Mouse (Mus musculus): ENCODE results near the gene Tceal6. TPM values are rescaled to one million over a fixed set of nuclear protein-coding genes. Genes with fewer than 3 reads are reported as not detected.
A peak's percentile ranks its signal among the peaks of the same experiment; 100 is the strongest.
"Not testable (repeated sequence)": the region's sequence is repeated elsewhere in the genome, so short reads cannot be mapped to it uniquely, and the experiment has no call there.

Tceal6 gene
- polyA plus RNA-seq (2014; fragmentation: Nextera tagmentation; extraction: Ambion mirVana) = 1.0 and 1.4 TPM in 2 replicates

- H3K4me1 ChIP-seq (replicated peaks; ENCODE audit: control insufficient read depth, insufficient read depth, low read length) = no peaks in the 10 kb centered on the region
- H3K9ac ChIP-seq (ENCODE audit: low read length) = no peak within 1 kb of the TSS
- WGBS = 27% methylated on average over 11 of the region's 13 CpGs
- H3K27ac ChIP-seq (ENCODE audit: low read depth, low read length) = no peak within 1 kb of the TSS
- no peaks in the 10 kb centered on the region for H3K36me3 ChIP-seq (ENCODE audit: control insufficient read depth, insufficient read depth, low read length)
- peak; percentile 83 for ATAC-seq (replicated peaks; ENCODE audit: low FRiP score)
- H3K9me3 ChIP-seq (ENCODE audit: control insufficient read depth, low read length) = no peaks in the 10 kb centered on the region
- DNase-seq (ENCODE audit: low spot score) = peak; percentile 50
- peaks cover 2% of the 10 kb centered on the region; the same call in 1 of the 2 replicates for H3K27me3 ChIP-seq (ENCODE audit: control insufficient read depth, insufficient read depth, low read length)
- H3K4me2 ChIP-seq (ENCODE audit: low read depth, low read length, severe bottlenecking) = peak within 1 kb of the TSS; percentile 58
- peak within 1 kb of the TSS; percentile 35 for H3K4me3 ChIP-seq (ENCODE audit: low read depth, low read length)
These were observed at the start of gene Tceal6 for GRCm38 (mm10) chrX:135210436-135211221. Tceal6 (minus strand) TSS chrX:135210687.

GRCm38 (mm10) chrX:135209773-135210435 lies 583 bp downstream of the Tceal6 start:
- H3K9me3 ChIP-seq (ENCODE audit: control insufficient read depth, low read length); H3K4me1 ChIP-seq (replicated peaks; ENCODE audit: control insufficient read depth, insufficient read depth, low read length); H3K27ac ChIP-seq (ENCODE audit: low read depth, low read length); H3K9ac ChIP-seq (ENCODE audit: low read length); H3K27me3 ChIP-seq (ENCODE audit: control insufficient read depth, insufficient read depth, low read length); H3K36me3 ChIP-seq (ENCODE audit: control insufficient read depth, insufficient read depth, low read length): not testable (repeated sequence)
- DNase-seq (ENCODE audit: low spot score) = peak; percentile 49
- 29% methylated on average over 20 of the region's 21 CpGs for WGBS
- H3K4me2 ChIP-seq (ENCODE audit: low read depth, low read length, severe bottlenecking) = peak overlapping the region; percentile 58
- peak; percentile 65 for ATAC-seq (replicated peaks; ENCODE audit: low FRiP score)
- peak overlapping the region; percentile 35 for H3K4me3 ChIP-seq (ENCODE audit: low read depth, low read length)

DNA sequence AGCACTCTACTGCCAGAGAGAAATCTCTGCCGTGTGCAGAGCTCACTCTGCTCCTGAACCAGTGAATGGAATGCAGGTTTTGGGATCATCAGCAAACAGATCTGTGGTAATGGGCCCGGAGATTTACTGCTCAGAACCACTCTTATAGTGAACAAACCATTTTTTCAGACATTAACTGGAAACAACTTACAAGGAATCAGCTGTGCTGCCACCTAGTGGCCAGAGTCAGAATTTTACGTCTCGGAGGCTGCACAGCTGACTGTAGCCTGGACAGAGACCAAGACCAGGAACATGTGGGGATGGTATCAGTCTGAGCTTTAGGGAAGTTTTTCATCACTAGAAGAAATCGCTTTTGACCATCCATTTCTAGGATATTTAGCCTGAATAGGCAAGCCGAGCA lies 20.6 kb downstream of the Tceal6 start:
- H3K4me2 ChIP-seq (ENCODE audit: low read depth, low read length, severe bottlenecking); H3K4me1 ChIP-seq (replicated peaks; ENCODE audit: control insufficient read depth, insufficient read depth, low read length); H3K9ac ChIP-seq (ENCODE audit: low read length); H3K27ac ChIP-seq (ENCODE audit: low read depth, low read length); H3K36me3 ChIP-seq (ENCODE audit: control insufficient read depth, insufficient read depth, low read length); ATAC-seq (replicated peaks; ENCODE audit: low FRiP score); H3K9me3 ChIP-seq (ENCODE audit: control insufficient read depth, low read length); H3K27me3 ChIP-seq (ENCODE audit: control insufficient read depth, insufficient read depth, low read length); H3K4me3 ChIP-seq (ENCODE audit: low read depth, low read length); DNase-seq (ENCODE audit: low spot score): not testable (repeated sequence)
- WGBS = no CpG with 5 or more reads among the region's 6 CpGs

DNA sequence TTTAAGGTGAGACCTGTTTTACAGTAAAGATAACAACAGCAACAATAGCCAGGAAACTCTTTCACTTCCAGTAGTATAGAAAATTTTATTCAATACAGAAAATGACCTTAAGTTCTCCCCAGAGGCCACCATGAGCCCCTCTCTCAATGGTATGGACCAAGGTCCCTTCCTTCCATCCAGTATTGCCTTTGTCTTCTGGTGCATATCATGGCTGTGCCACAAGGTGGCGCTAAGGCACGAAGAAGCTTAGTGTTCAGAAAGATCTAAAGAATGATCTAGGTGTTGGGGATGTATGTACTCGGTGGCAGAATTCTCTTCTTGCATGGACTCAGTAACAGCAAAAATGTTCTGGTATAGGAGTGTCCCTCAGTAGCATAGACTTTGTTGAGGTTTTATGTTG lies 21.8 kb downstream of the Tceal6 start:
- ATAC-seq (replicated peaks; ENCODE audit: low FRiP score); H3K9ac ChIP-seq (ENCODE audit: low read length); DNase-seq (ENCODE audit: low spot score); H3K27me3 ChIP-seq (ENCODE audit: control insufficient read depth, insufficient read depth, low read length); H3K27ac ChIP-seq (ENCODE audit: low read depth, low read length); H3K9me3 ChIP-seq (ENCODE audit: control insufficient read depth, low read length); H3K4me1 ChIP-seq (replicated peaks; ENCODE audit: control insufficient read depth, insufficient read depth, low read length); H3K4me3 ChIP-seq (ENCODE audit: low read depth, low read length); H3K4me2 ChIP-seq (ENCODE audit: low read depth, low read length, severe bottlenecking); H3K36me3 ChIP-seq (ENCODE audit: control insufficient read depth, insufficient read depth, low read length): not testable (repeated sequence)
- no CpG with 5 or more reads among the region's 3 CpGs for whole genome bisulfite sequencing

DNA sequence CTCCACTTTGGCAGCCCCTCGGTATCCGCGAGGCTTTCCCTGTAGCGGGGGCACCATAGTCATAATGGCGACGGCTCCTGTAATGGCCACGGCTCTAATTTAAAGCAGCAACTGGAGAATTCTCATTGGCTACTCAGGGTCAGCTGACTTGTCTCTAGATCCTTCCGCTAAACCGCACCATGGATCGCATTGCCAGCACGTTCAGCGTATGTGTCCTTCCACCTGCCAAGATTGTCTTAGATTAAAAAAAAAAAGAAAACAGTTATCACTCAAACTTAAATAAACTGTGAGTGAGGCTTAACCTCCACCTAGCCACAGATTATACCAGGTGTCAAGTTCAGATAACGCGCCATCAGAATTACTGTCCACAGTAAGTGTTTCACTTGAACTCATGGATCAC lies 33.0 kb downstream of the Tceal6 start, which contains the start of gene Gm15023:
Gm15023 (minus strand) TSS at position 101 of the 400 bp plus-strand sequence.
- DNase-seq (ENCODE audit: low spot score); H3K9me3 ChIP-seq (ENCODE audit: control insufficient read depth, low read length); H3K9ac ChIP-seq (ENCODE audit: low read length); ATAC-seq (replicated peaks; ENCODE audit: low FRiP score); H3K27me3 ChIP-seq (ENCODE audit: control insufficient read depth, insufficient read depth, low read length); H3K4me3 ChIP-seq (ENCODE audit: low read depth, low read length); H3K4me2 ChIP-seq (ENCODE audit: low read depth, low read length, severe bottlenecking); H3K27ac ChIP-seq (ENCODE audit: low read depth, low read length); H3K4me1 ChIP-seq (replicated peaks; ENCODE audit: control insufficient read depth, insufficient read depth, low read length); H3K36me3 ChIP-seq (ENCODE audit: control insufficient read depth, insufficient read depth, low read length): not testable (repeated sequence)
- 97% methylated on average over 5 of the region's 14 CpGs for WGBS

Other genes starting within 250 kb of the Tceal6 start
- gene Nxf2, start 245.9 kb downstream of the Tceal6 start, polyA plus RNA-seq (2014; fragmentation: Nextera tagmentation; extraction: Ambion mirVana) = 0.53 and 0.64 TPM in 2 replicates
- gene Zmat1, start 201.5 kb downstream of the Tceal6 start, polyA plus RNA-seq (2014; fragmentation: Nextera tagmentation; extraction: Ambion mirVana) = 6.6 and 7.2 TPM in 2 replicates
- not detected in 2 replicates for gene Gm15023, start 33.1 kb downstream of the Tceal6 start, polyA plus RNA-seq (2014; fragmentation: Nextera tagmentation; extraction: Ambion mirVana)
- gene Pramel3, start 91.6 kb upstream of the Tceal6 start, polyA plus RNA-seq (2014; fragmentation: Nextera tagmentation; extraction: Ambion mirVana) = not detected in 2 replicates
- gene Gm5128, start 162.6 kb upstream of the Tceal6 start, polyA plus RNA-seq (2014; fragmentation: Nextera tagmentation; extraction: Ambion mirVana) = not detected in 2 replicates
- gene Gm7903, start 223.1 kb upstream of the Tceal6 start, polyA plus RNA-seq (2014; fragmentation: Nextera tagmentation; extraction: Ambion mirVana) = not detected in 2 replicates

All from forebrain, embryonic 11.5 days (tissue).